Mouse (Mus musculus) C2C12 (cell line): ENCODE data around the gene Lypla2. TPM values are rescaled to one million over a fixed set of nuclear protein-coding genes. Genes with fewer than 3 reads are reported as not detected.

Source experiments
- H3K27me3 ChIP-seq: one replicate; pipeline ENCODE4 v1.6.1; 2011; ENCODE audit not compliant: control insufficient read depth, insufficient read depth, insufficient read length
- H3K36me3 ChIP-seq: one replicate; pipeline ENCODE4 v1.6.1; 2011; ENCODE audit not compliant: control insufficient read depth, insufficient read depth
- H3K4me3 ChIP-seq: one replicate; pipeline ENCODE4 v1.5.1; 2011; ENCODE audit warnings: mild to moderate bottlenecking, control low read depth; ENCODE audit not compliant: poor library complexity, insufficient read depth, severe bottlenecking
- H3K79me2 ChIP-seq: one replicate; pipeline ENCODE4 v1.6.1; 2011; ENCODE audit not compliant: control insufficient read depth, insufficient read depth
- H3K79me3 ChIP-seq: one replicate; pipeline ENCODE4 v1.6.1; 2011; ENCODE audit warnings: low read depth, control low read depth
- H3ac ChIP-seq: one replicate; pipeline ENCODE3; 2011; ENCODE audit warnings: low read depth; ENCODE audit not compliant: control insufficient read depth, insufficient read length
- CEBPB ChIP-seq: IDR thresholded peaks from one replicate; pipeline ENCODE4 v1.6.1; 2011; ENCODE audit warnings: low read depth, mild to moderate bottlenecking, control low read depth, moderate library complexity
- CTCF ChIP-seq: IDR thresholded peaks from one replicate; pipeline ENCODE4 v1.5.1; 2011; ENCODE audit not compliant: control insufficient read depth, insufficient read depth, insufficient read length
- FOSL1 ChIP-seq: IDR thresholded peaks from one replicate; pipeline ENCODE4 v1.8.0; 2011; ENCODE audit warnings: mild to moderate bottlenecking, low read length; ENCODE audit not compliant: poor library complexity, insufficient read depth, severe bottlenecking
- MAX ChIP-seq: IDR thresholded peaks from one replicate; pipeline ENCODE4 v1.6.1; 2011; ENCODE audit warnings: mild to moderate bottlenecking, control low read depth
- MYOD1 ChIP-seq: IDR thresholded peaks from one replicate; pipeline ENCODE4 v1.6.1; 2011; ENCODE audit warnings: low read depth; ENCODE audit not compliant: control insufficient read depth, insufficient read length
- MYOG ChIP-seq: IDR thresholded peaks from one replicate; pipeline ENCODE4 v1.6.1; 2011; ENCODE audit not compliant: control insufficient read depth, insufficient read length; ENCODE audit errors: extremely low read depth
- USF1 ChIP-seq: IDR thresholded peaks from one replicate; pipeline ENCODE4 v1.6.1; 2011; ENCODE audit warnings: low read depth, mild to moderate bottlenecking, control low read depth, moderate library complexity
- polyA plus RNA-seq: library from polyadenylated mRNA; unstranded; fragments of >200 nt; fragmentation: generic; extraction: Trizol; gene quantifications from one replicate; pipeline ENCODE4 v1.2.1, GENCODE M21; 2012; ENCODE audit warnings: missing spikeins

Lypla2 gene
- polyA plus RNA-seq, 1 experiment, result 70.1 TPM

DNA sequence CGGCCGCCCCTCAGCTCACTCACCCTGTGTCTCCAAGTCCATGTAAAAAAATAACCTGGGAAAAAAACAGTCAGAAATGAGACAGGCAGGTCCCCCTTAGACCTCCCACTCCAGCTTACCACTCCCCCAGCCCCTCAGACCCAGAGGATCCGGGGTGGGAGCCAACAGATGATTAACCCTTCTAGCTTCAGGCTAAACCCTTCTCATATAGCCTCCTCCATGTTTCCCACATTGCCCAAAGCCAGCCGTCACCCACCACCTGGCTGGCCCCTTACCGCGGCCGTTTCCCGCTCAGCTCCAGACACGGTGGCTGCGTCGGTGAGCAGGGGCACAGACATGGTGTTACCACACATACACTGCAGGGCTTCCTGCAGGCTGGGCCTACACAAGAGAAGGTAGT is 1.8 kb downstream of the Lypla2 start:
- Histone ChIP-seq H3K79me3 (peaks cover 11% of the 10 kb centered on the region), H3ac (no peak overlapping the region), H3K79me2 (peaks cover 23% of the 10 kb centered on the region), H3K36me3 (peaks cover 64% of the 10 kb centered on the region), H3K4me3 (no peak overlapping the region), H3K27me3 (no peaks in the 10 kb centered on the region)
- TF ChIP-seq CEBPB, result no peak
- TF ChIP-seq MYOG, result no peak
- TF ChIP-seq FOSL1, result no peak
- no peak for TF ChIP-seq MYOD1
- TF ChIP-seq USF1, result no peak
- TF ChIP-seq MAX, result no peak
- no peak for TF ChIP-seq CTCF

DNA sequence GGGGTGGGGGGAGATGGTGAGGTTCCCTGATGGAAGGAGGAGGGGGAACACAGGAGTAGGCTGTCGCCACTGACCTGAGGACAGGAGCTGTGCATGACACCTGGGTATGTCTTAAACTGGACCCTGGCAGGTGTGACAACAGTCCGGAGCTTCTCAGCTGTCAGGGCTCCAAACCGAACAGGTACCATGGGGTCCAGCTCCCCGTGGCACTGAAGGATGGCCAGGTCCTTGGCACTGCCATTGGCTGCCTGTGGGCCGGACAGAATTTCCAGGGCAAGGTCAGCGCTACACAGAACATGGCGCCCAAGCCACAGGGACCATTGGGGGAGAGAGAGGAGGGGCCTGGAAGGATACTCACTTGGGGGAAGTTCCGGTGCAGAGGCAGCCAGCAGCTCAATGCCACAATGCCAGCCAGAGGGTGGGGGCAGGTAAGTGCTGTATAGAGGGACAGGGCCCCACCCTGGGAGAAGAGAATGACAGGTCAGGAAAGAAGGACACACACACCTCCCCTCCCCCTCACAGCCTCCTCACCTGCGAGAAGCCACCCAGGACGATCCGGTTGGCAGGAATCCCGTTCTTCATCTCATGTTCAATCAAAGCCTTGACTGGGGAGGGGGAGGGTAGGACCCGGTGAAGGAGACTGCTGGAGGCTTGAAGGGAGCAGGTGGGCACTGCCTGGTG is 3.2 kb downstream of the Lypla2 start:
- H3ac ChIP-seq, result no peak overlapping the region
- no peak for TF ChIP-seq MYOG
- no peak for TF ChIP-seq USF1
- no peak for TF ChIP-seq MAX
- no peak for TF ChIP-seq FOSL1
- TF ChIP-seq CEBPB, result no peak
- no peak for TF ChIP-seq MYOD1
- TF ChIP-seq CTCF, result no peak
- H3K36me3 ChIP-seq, result peaks cover 50% of the 10 kb centered on the region
- H3K79me3 ChIP-seq, result peaks cover 11% of the 10 kb centered on the region
- no peaks in the 10 kb centered on the region for H3K27me3 ChIP-seq
- H3K4me3 ChIP-seq, result no peak overlapping the region
- peaks cover 23% of the 10 kb centered on the region for H3K79me2 ChIP-seq

DNA sequence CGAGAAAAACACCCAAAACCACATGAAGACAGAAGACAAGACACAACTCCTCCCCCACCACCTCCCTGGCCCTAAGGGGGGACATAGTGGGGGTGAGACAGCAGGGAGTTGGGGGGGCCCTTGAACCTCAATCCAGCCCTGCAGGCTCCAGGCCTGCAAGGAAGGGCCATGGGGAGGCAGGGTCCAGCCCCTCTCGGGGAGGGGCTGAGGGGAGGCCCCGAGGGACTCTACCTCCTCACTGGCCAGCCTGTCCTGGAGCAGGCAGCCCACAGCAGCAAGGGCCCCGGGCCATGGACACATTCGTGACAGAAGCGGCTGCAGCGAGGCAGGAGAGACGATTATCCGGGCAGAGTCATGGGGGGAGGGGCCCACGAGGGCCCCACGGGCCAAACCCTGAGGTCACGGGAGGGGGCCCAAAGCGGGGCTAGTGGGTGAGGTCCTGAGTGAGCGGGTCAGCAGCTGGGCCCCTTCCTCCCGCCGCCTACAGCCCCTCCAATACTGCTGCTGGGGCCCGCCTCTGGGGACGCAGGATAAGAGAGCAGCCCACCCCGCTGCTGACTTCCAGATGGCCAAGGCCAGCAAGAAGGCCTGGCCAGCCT is 4.1 kb downstream of the Lypla2 start:
- no peak overlapping the region for H3K4me3 ChIP-seq
- no peak overlapping the region for H3ac ChIP-seq
- H3K27me3 ChIP-seq, result no peaks in the 10 kb centered on the region
- TF ChIP-seq MYOG (no peak), CTCF (no peak), FOSL1 (no peak), CEBPB (no peak), MAX (no peak), USF1 (no peak), MYOD1 (no peak)
- peaks cover 23% of the 10 kb centered on the region for H3K79me2 ChIP-seq
- H3K79me3 ChIP-seq, result peaks cover 11% of the 10 kb centered on the region
- peaks cover 43% of the 10 kb centered on the region for H3K36me3 ChIP-seq

DNA sequence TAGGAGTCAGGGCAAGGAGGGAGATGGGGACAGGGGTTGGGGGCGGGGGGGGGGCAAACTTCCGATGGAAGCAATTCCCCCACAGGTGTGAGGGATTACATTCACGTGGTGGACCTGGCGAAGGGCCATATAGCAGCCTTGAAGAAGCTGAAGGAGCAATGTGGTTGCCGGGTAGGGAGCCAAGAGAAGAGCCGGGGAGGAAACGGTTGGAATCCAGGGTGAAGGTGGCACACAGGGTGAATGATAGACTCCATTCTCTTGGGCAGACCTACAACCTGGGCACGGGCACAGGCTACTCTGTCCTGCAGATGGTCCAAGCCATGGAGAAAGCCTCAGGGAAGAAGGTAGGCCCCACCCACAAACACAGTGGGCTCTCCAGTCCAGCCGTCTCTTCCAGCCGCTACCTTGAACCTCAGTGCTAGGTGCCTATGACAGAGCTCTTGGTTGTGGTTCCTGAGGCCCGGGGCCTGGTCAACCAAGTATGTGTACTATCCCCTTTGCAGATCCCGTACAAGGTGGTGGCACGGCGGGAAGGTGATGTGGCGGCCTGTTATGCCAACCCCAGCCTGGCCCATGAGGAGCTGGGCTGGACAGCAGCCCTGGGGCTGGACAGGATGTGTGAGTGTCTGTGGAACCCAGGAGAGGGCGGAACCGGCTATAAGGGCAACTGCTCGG is 5.2 kb downstream of the Lypla2 start:
- peaks cover 43% of the 10 kb centered on the region for H3K36me3 ChIP-seq
- no peaks in the 10 kb centered on the region for H3K27me3 ChIP-seq
- peaks cover 11% of the 10 kb centered on the region for H3K79me3 ChIP-seq
- H3ac ChIP-seq, result no peak overlapping the region
- TF ChIP-seq MYOG (no peak), CEBPB (no peak), FOSL1 (no peak), CTCF (no peak), MAX (no peak), MYOD1 (no peak), USF1 (no peak)
- H3K79me2 ChIP-seq, result peaks cover 21% of the 10 kb centered on the region
- H3K4me3 ChIP-seq, result no peak overlapping the region

DNA sequence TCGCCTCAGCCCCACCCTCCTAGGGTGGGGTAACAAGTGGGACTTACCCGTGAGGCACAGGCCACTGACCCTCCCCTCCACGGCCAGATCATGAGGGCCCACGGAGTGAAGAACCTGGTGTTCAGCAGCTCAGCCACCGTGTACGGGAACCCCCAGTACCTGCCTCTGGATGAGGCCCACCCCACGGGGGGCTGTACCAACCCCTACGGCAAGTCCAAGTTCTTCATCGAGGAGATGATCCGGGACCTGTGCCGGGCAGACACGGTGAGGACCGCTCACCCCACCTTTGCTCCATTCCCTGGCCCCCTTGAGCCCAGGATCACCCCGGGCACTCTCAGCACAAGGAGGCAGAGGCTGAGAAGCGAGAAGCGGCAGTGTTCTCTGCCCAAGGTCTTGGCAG is 6.1 kb downstream of the Lypla2 start:
- H3ac ChIP-seq, result no peak overlapping the region
- no peak overlapping the region for H3K4me3 ChIP-seq
- no peaks in the 10 kb centered on the region for H3K27me3 ChIP-seq
- H3K79me3 ChIP-seq, result peaks cover 2% of the 10 kb centered on the region
- TF ChIP-seq CTCF, result no peak
- TF ChIP-seq MYOG, result no peak
- no peak for TF ChIP-seq FOSL1
- TF ChIP-seq CEBPB, result no peak
- TF ChIP-seq MAX, result no peak
- TF ChIP-seq USF1, result no peak
- no peak for TF ChIP-seq MYOD1
- peaks cover 43% of the 10 kb centered on the region for H3K36me3 ChIP-seq
- peaks cover 12% of the 10 kb centered on the region for H3K79me2 ChIP-seq

GRCm38 (mm10) chr4:135965113-135965512 is 7.3 kb downstream of the Lypla2 start:
- no peak overlapping the region for H3K4me3 ChIP-seq

More at GRCm38 (mm10) chr4:135965113-135965512, 7.3 kb downstream of the Lypla2 start:
- no peaks in the 10 kb centered on the region for H3K79me3 ChIP-seq
- no peak overlapping the region for H3ac ChIP-seq
- H3K36me3 ChIP-seq, result peaks cover 38% of the 10 kb centered on the region
- no peaks in the 10 kb centered on the region for H3K79me2 ChIP-seq
- TF ChIP-seq MYOD1, result no peak
- TF ChIP-seq MAX, result no peak
- TF ChIP-seq USF1, result no peak
- TF ChIP-seq CTCF, result no peak
- H3K27me3 ChIP-seq, result no peaks in the 10 kb centered on the region
